Mouse (Mus musculus) midbrain, embryonic 11.5 days (tissue): ENCODE data around the gene Hsf2bp. TPM values are rescaled to one million over a fixed set of nuclear protein-coding genes. Genes with fewer than 3 reads are reported as not detected.

Source experiments
- ATAC-seq: fragments of 200-750 bp; cut with Nextera tagmentation; 2 replicates; pipeline ENCODE4 v1.8.0; 2017; ENCODE audit warnings: moderate TSS enrichment, moderate library complexity; ENCODE audit not compliant: low FRiP score
- DNase-seq: peaks from one replicate; pipeline ENCODE4 v3.0.0; 2015; ENCODE audit warnings: low spot score; ENCODE audit errors: missing footprints
- H3K27ac ChIP-seq: fragments of 300-500 bp; sonication (generic); 2 replicates; pipeline ENCODE4 v1.5.1; 2014; ENCODE audit warnings: low read depth, low read length
- H3K27me3 ChIP-seq: fragments of 300-500 bp; sonication (generic); 2 replicates; pipeline ENCODE4 v1.6.1; 2014; ENCODE audit warnings: mild to moderate bottlenecking, low read length, moderate library complexity, mixed read lengths; ENCODE audit not compliant: control insufficient read depth, insufficient read depth
- H3K36me3 ChIP-seq: fragments of 300-500 bp; sonication (generic); 2 replicates; pipeline ENCODE4 v1.6.1; 2014; ENCODE audit warnings: mild to moderate bottlenecking, low read length, moderate library complexity, mixed read lengths; ENCODE audit not compliant: control insufficient read depth, insufficient read depth
- H3K4me1 ChIP-seq: fragments of 300-500 bp; sonication (generic); 2 replicates; pipeline ENCODE4 v1.6.1; 2014; ENCODE audit warnings: low read length; ENCODE audit not compliant: control insufficient read depth, insufficient read depth
- H3K4me2 ChIP-seq: fragments of 300-500 bp; sonication (generic); 2 replicates; pipeline ENCODE4 v1.6.1; 2014; ENCODE audit warnings: mild to moderate bottlenecking, moderate library complexity
- H3K4me3 ChIP-seq: fragments of 300-500 bp; sonication (generic); 2 replicates; pipeline ENCODE4 v1.5.1; 2014; ENCODE audit warnings: low read depth, low read length
- H3K9ac ChIP-seq: fragments of 300-500 bp; sonication (generic); 2 replicates; pipeline ENCODE4 v1.6.1; 2014; ENCODE audit warnings: low read length
- H3K9me3 ChIP-seq: fragments of 300-500 bp; sonication (generic); 2 replicates; pipeline ENCODE4 v1.6.1; 2016; ENCODE audit warnings: low read length; ENCODE audit not compliant: control insufficient read depth
- WGBS: fragments of 180-500 bp; shearing (Covaris S2); extraction: QIAGEN DNeasy Blood & Tissue Kit; methylation state at CpG from one replicate; pipeline ENCODE4 v1.1.7; 2014; 5-methylcytosine and 5-hydroxymethylcytosine counted together
- polyA plus RNA-seq: library from polyadenylated mRNA; unstranded; fragments of >200 nt; fragmentation: Nextera tagmentation; extraction: Ambion mirVana; gene quantifications from 2 replicates; pipeline ENCODE4 v1.2.1, GENCODE M21; 2014

The Hsf2bp gene
- polyA plus RNA-seq, 1 experiment from 2014 or later: 0.60 TPM

DNA sequence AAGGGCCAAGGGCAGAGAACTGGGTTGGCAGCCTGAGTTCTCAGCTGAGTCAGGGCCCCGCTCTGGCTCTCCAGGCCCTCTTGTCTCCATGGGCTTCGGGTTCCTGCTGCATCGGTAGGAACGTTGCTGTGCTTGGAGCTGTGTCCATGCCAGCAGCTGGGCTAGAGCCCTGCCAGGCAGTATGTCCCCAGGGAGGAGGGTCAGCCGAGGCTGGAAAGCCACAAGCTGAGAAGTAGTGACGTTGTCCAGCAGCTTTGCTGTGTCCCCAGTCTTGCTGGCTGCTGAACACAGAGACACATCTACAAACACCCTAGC, 119.7 kb downstream of the Hsf2bp start:
- peak; percentile 68 for DNase-seq
- H3K4me2 ChIP-seq: no peak overlapping the region
- H3K4me1 ChIP-seq: peaks cover 4% of the 10 kb centered on the region; the same call in 1 of the 2 replicates
- H3K27me3 ChIP-seq: no peaks in the 10 kb centered on the region
- no peak overlapping the region for H3K4me3 ChIP-seq
- H3K27ac ChIP-seq: no peak overlapping the region
- H3K9me3 ChIP-seq: no peaks in the 10 kb centered on the region
- no peak overlapping the region for H3K9ac ChIP-seq
- ATAC-seq: no peak
- 79% methylated on average over 6 of the region's 6 CpGs for WGBS
- no peaks in the 10 kb centered on the region for H3K36me3 ChIP-seq

DNA sequence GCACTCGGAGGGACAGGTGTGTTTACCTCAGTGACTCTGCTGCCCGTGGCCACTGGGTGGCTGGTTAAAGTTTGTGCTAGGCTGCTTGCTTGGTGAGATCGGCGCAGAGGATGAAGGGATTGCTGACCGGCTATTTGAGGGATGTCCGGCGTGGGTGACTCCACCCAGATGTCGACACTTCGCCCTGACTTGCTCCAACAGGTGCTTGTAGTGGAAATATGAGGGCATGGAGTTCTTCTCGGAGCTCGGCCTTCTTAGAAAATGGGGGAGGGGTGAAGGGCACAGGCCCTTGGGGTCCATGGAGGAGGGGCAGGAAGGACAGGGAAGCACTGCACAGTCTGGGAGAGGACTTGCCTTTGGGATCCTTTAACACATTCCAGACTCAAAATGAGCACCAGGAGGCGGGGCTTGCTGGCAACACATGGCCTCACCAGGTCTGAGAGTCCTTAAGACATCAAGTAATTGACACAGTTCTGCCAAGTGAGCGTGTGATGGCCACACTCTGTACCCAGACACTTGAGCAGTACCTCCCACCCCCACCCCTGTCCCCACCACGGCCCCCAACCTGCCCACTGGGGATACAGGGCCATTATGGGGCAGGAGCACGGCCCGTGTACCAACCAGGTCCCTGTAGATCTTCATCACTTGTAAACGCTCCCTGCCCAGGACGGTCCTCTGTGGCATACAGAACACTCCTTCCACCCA, 120.2 kb downstream of the Hsf2bp start:
- 85% methylated on average over 18 of the region's 18 CpGs for WGBS
- no peaks in the 10 kb centered on the region for H3K36me3 ChIP-seq
- H3K4me2 ChIP-seq: no peak overlapping the region
- ATAC-seq (no peak), DNase-seq (peak; percentile 37)
- no peaks in the 10 kb centered on the region for H3K9me3 ChIP-seq
- peaks cover 4% of the 10 kb centered on the region; the same call in 1 of the 2 replicates for H3K4me1 ChIP-seq
- no peaks in the 10 kb centered on the region for H3K27me3 ChIP-seq
- no peak overlapping the region for H3K4me3 ChIP-seq
- H3K27ac ChIP-seq: no peak overlapping the region
- no peak overlapping the region for H3K9ac ChIP-seq

DNA sequence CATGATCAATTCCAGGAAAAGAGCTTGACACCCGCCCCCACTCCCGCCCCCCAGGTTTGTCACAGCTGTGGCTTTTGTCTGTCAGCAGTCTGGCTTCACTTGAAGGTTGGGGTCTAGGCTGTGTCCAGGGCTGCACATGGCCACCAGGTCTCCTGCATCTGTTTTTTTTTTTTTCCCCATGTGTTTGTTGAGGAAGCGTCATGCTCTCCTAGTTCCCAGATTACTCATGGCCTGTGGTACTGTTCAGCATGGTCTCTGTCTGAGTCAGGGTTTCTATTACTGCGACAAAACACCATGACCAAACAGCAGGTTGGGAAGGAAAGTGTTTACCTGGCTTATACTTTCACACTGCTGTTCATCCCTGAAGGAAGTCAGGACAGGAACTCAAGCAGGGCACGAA, 121.8 kb downstream of the Hsf2bp start:
- no peaks in the 10 kb centered on the region for H3K27me3 ChIP-seq
- DNase-seq (peak; percentile 37), ATAC-seq (no peak)
- H3K4me3 ChIP-seq: no peak overlapping the region
- H3K4me1 ChIP-seq: peaks cover 4% of the 10 kb centered on the region; the same call in 1 of the 2 replicates
- no peak overlapping the region for H3K27ac ChIP-seq
- no peaks in the 10 kb centered on the region for H3K9me3 ChIP-seq
- H3K9ac ChIP-seq: no peak overlapping the region
- H3K36me3 ChIP-seq: no peaks in the 10 kb centered on the region
- H3K4me2 ChIP-seq: no peak overlapping the region
- 92% methylated on average over 5 of the region's 5 CpGs for WGBS

DNA sequence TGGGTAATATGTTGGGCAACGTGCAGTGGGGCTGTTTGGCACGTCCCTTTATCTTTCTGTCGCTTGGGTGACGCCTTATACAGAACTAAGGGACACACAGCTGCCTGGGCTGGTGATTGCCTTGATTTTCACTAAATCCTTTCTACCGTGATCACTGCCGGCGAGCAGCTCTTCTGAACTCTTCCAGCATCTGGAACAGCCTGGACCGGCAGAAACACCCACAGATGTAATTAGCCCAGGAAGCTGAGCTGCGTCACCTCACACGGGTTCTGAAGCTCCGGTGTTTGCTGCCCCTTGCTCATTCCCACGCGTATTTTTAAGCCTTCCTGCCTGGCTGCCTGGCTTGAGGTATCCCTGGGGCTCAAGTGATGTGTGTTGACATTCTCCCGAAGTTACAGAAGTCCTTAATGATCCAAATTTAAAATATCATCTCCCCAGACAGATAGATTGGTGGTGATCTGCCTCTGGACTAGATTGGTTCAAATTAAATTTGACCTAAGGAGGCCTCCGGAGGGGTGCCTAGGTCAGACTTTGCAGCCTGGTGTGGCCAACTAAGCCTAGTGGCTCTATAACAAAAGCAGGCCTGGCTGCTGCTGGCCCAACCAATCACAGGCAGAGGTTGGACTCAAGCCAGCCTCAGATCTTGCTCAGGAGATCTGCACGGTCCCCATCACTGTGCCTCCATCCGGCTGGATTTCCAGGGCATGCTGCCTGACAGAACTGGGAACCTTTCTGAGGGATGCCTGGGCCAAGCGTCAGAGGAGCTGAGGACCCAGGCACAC, 123.1 kb downstream of the Hsf2bp start:
- Histone ChIP-seq H3K4me1 (peaks cover 4% of the 10 kb centered on the region; the same call in 1 of the 2 replicates), H3K9ac (0 out of 2 replicates have a peak overlapping the region, but pooled peaks have one; percentile 14), H3K4me3 (no peak overlapping the region), H3K4me2 (no peak overlapping the region), H3K9me3 (no peaks in the 10 kb centered on the region), H3K27me3 (no peaks in the 10 kb centered on the region), H3K36me3 (no peaks in the 10 kb centered on the region), H3K27ac (no peak overlapping the region)
- ATAC-seq: no peak
- peak; percentile 84 for DNase-seq
- WGBS: 65% methylated on average over 18 of the region's 18 CpGs

DNA sequence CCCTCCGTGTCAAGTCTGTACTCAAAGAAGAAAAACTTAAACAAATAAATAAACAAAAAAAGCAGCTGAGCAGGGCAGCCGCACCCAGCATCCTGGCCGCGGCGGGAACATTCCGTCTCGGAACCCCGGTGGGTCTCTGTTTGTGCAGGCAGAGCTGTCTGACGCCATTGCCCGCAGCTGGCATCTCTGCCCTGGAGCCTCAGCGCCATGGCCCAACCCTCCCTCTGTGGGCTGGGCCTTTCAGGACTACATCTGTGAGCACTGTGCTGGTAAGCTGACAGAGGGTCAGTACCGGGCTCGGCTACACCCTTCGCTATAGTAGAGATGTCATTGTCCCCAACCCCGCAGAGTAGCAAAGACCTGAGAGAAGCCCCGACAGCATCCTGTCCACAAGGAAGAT, 123.8 kb downstream of the Hsf2bp start:
- 80% methylated on average over 16 of the region's 16 CpGs for WGBS
- no peaks in the 10 kb centered on the region for H3K9me3 ChIP-seq
- H3K27ac ChIP-seq: no peak overlapping the region
- DNase-seq (peak; percentile 78), ATAC-seq (no peak)
- H3K9ac ChIP-seq: no peak overlapping the region
- no peak overlapping the region for H3K4me2 ChIP-seq
- peaks cover 4% of the 10 kb centered on the region; the same call in 1 of the 2 replicates for H3K4me1 ChIP-seq
- H3K36me3 ChIP-seq: no peaks in the 10 kb centered on the region
- H3K27me3 ChIP-seq: no peaks in the 10 kb centered on the region
- no peak overlapping the region for H3K4me3 ChIP-seq

DNA sequence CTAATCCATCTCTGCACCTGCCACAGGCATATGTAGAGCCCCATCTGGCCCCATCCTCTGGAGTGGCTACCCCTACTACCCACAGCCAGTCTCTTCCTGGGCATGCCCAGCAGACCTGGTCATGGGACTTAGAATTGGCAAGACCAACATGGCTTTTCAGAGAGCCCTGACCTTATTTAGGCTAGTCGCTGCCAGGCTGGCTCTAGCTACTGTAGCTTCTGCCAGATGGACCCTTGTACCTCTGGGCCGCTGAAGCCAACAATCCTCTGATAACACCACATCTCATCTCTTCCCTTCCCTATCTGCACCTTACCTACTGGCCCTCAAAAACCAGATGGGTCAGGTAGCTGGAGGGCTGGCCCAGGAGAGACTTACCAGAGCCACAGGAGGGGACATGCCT, 127.2 kb downstream of the Hsf2bp start:
- Histone ChIP-seq H3K27ac (no peak overlapping the region), H3K9ac (no peak overlapping the region), H3K9me3 (no peaks in the 10 kb centered on the region), H3K4me3 (no peak overlapping the region), H3K36me3 (no peaks in the 10 kb centered on the region), H3K4me1 (peaks cover 4% of the 10 kb centered on the region; the same call in 1 of the 2 replicates), H3K27me3 (no peaks in the 10 kb centered on the region), H3K4me2 (no peak overlapping the region)
- 88% methylated on average over 2 of the region's 2 CpGs for WGBS
- no peak for DNase-seq
- no peak for ATAC-seq

DNA sequence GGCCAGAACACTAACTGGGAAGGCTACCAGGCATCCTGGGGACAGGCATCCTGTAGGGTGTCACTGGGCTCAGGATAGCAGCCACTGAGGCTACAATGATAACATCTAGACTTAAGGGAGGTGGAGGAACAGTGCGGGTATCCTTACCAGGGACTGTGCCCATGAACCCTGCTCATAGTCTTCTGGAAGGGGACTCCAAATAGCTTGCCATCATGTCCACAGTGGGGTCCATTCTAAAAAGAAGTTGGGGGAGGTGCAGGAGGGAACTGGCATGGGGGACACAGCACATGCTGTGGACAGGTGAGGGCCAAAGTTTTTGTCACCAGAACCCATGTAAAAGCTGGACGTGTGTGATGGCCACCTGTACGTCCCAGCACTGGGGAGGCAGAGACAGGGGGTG, 129.7 kb downstream of the Hsf2bp start:
- Histone ChIP-seq H3K4me2 (no peak overlapping the region), H3K4me1 (no peaks in the 10 kb centered on the region), H3K36me3 (no peaks in the 10 kb centered on the region), H3K27me3 (no peaks in the 10 kb centered on the region), H3K4me3 (no peak overlapping the region), H3K9ac (no peak overlapping the region), H3K9me3 (no peaks in the 10 kb centered on the region), H3K27ac (no peak overlapping the region)
- 90% methylated on average over 3 of the region's 3 CpGs for WGBS
- DNase-seq: peak; percentile 62
- no peak for ATAC-seq

DNA sequence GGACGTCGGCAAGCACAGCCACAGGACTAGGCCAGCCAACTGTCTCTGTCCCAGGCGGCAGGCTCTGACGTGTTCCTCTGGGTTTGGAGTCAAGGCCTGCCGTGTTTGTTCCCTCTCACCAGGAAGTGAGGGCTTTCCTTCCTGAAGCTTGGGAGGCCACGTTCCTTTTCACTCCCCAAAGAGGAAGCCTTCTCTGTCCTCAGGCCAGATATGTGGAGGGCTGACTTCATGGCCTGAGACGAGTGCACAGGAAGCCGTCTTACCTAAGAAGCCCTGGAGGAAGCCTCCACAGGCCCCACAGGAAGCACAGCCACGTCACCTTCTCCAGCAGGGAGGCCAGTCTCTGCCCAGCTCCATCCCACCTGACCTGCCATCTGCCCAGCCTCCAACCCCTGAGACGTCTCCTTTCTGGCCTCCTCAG, 130.3 kb downstream of the Hsf2bp start:
- DNase-seq (peak; percentile 64), ATAC-seq (no peak)
- no peak overlapping the region for H3K4me2 ChIP-seq
- H3K27ac ChIP-seq: no peak overlapping the region
- no peaks in the 10 kb centered on the region for H3K36me3 ChIP-seq
- H3K4me3 ChIP-seq: no peak overlapping the region
- 72% methylated on average over 10 of the region's 10 CpGs for WGBS
- no peaks in the 10 kb centered on the region for H3K4me1 ChIP-seq
- H3K9me3 ChIP-seq: no peaks in the 10 kb centered on the region
- H3K9ac ChIP-seq: no peak overlapping the region
- no peaks in the 10 kb centered on the region for H3K27me3 ChIP-seq

DNA sequence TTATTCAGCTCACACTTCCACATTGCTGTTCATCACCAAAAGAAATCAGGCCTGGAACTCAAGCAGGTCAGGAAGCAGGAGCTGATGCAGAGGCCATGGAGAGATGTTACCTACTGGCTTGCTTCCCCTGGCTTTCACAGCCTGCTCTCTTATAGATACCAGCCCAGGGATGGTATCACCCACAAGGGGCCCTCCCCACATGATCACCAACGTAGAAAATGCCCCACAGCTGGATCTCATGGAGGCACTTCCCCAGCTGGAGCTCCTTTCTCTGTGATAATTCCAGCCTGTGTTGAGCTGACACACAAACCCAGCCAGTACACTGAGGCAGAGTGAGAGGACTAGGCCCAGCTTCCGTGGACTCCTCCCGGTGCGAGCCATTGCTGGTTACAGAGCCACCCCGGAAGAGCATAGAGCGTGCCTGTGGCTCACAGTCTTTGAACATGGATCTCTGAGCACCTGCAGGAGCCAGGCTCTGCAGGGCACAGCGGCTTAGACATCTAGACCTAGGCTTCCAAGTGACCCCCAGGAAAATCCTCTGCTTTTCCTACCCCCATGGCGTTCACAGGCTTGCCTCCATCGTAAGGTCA, 130.9 kb downstream of the Hsf2bp start:
- Histone ChIP-seq H3K27me3 (no peaks in the 10 kb centered on the region), H3K27ac (no peak overlapping the region), H3K9ac (no peak overlapping the region), H3K9me3 (no peaks in the 10 kb centered on the region), H3K36me3 (no peaks in the 10 kb centered on the region), H3K4me2 (no peak overlapping the region), H3K4me1 (no peaks in the 10 kb centered on the region), H3K4me3 (no peak overlapping the region)
- 80% methylated on average over 9 of the region's 9 CpGs for WGBS
- ATAC-seq (no peak), DNase-seq (no peak)
